Mouse (Mus musculus) hindbrain, embryonic 16.5 days (tissue): ENCODE data around the gene Msmp. TPM values are rescaled to one million over a fixed set of nuclear protein-coding genes. Genes with fewer than 3 reads are reported as not detected.

Experiments used
- ATAC-seq: fragments of 200-750 bp; cut with Nextera tagmentation; 2 replicates; pipeline ENCODE4 v1.8.0; 2017; ENCODE audit warnings: moderate TSS enrichment, moderate library complexity
- H3K27ac ChIP-seq: fragments of 300-500 bp; sonication (generic); 2 replicates; pipeline ENCODE4 v1.5.1; 2014; ENCODE audit warnings: low read depth, mild to moderate bottlenecking, control low read depth, low read length, moderate library complexity
- H3K27me3 ChIP-seq: fragments of 300-500 bp; sonication (generic); replicated peaks from 2 replicates; pipeline ENCODE4 v1.6.1; 2014; ENCODE audit warnings: low read length; ENCODE audit not compliant: control insufficient read depth, insufficient read depth
- H3K36me3 ChIP-seq: fragments of 300-500 bp; sonication (generic); 2 replicates; pipeline ENCODE4 v1.6.1; 2014; ENCODE audit warnings: mild to moderate bottlenecking, low read length, moderate library complexity, mixed read lengths; ENCODE audit not compliant: control insufficient read depth, insufficient read depth
- H3K4me1 ChIP-seq: fragments of 300-500 bp; sonication (generic); 2 replicates; pipeline ENCODE4 v1.6.1; 2014; ENCODE audit warnings: low read depth, low read length; ENCODE audit not compliant: control insufficient read depth, insufficient read depth
- H3K4me2 ChIP-seq: fragments of 300-500 bp; sonication (generic); 2 replicates; pipeline ENCODE4 v1.6.1; 2014; ENCODE audit warnings: mild to moderate bottlenecking, low read length, control low read depth, moderate library complexity
- H3K4me3 ChIP-seq: fragments of 300-500 bp; sonication (generic); 2 replicates; pipeline ENCODE4 v1.5.1; 2014; ENCODE audit warnings: mild to moderate bottlenecking, low read length, control low read depth, moderate library complexity
- H3K9ac ChIP-seq: fragments of 300-500 bp; sonication (generic); 2 replicates; pipeline ENCODE4 v1.6.1; 2014; ENCODE audit warnings: low read depth, mild to moderate bottlenecking, control low read depth, low read length, moderate library complexity
- H3K9me3 ChIP-seq: fragments of 300-500 bp; sonication (generic); 2 replicates; pipeline ENCODE4 v1.6.1; 2014; ENCODE audit warnings: mild to moderate bottlenecking, low read length, moderate library complexity; ENCODE audit not compliant: control insufficient read depth
- WGBS: fragments of 180-500 bp; shearing (Covaris S2); extraction: QIAGEN DNeasy Blood & Tissue Kit; methylation state at CpG from one replicate; pipeline ENCODE4 v1.1.7; 2014; 5-methylcytosine and 5-hydroxymethylcytosine counted together
- polyA plus RNA-seq: library from polyadenylated mRNA; unstranded; fragments of >200 nt; fragmentation: Nextera tagmentation; extraction: Ambion mirVana; gene quantifications from 2 replicates; pipeline ENCODE4 v1.2.1, GENCODE M21; 2015

The Msmp gene
- polyA plus RNA-seq, 1 experiment from 2014 or later = 0.71 TPM

- peaks cover 63% of the 10 kb centered on the region for H3K36me3 ChIP-seq
- H3K9me3 ChIP-seq = no peaks in the 10 kb centered on the region
- H3K4me2 ChIP-seq = no peak overlapping the region
- peaks cover 13% of the 10 kb centered on the region for H3K4me1 ChIP-seq
- no peak overlapping the region for H3K27ac ChIP-seq
- ATAC-seq = no peak
- H3K27me3 ChIP-seq = no peaks in the 10 kb centered on the region
- no peak overlapping the region for H3K9ac ChIP-seq
- 88% methylated on average over 9 of the region's 9 CpGs for WGBS
- no peak overlapping the region for H3K4me3 ChIP-seq
These were observed 17.2 kb downstream of the Msmp start for GRCm38 (mm10) chr4:43567140-43567539.

DNA sequence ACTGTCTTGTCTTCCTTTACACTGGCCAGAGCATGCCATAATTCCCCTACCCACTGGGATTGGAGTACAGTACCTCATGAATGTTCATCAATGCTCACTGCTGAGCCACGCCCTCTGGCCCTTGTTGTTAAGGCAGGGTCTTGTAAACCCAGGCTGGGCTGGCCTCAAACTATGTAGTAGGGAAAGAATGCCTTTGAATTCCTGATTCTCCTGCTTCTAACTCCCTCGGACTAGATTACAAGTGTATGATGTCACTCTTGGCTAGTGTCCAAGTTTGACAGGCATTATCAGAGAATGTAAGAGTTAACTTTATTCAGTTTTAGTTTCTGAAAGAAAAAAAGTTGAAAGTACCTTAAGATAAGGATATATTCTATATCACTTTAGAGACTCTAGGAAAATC is 20.1 kb downstream of the Msmp start:
- H3K4me2 ChIP-seq = no peak overlapping the region
- no peaks in the 10 kb centered on the region for H3K9me3 ChIP-seq

GRCm38 (mm10) chr4:43563601-43563875 is 20.8 kb downstream of the Msmp start:
- Histone ChIP-seq H3K4me1 (peaks cover 31% of the 10 kb centered on the region), H3K27me3 (no peaks in the 10 kb centered on the region), H3K4me3 (peak overlapping the region; percentile 72), H3K27ac (no peak overlapping the region), H3K9ac (peak overlapping the region; percentile 96), H3K36me3 (peaks cover 39% of the 10 kb centered on the region), H3K9me3 (no peaks in the 10 kb centered on the region), H3K4me2 (peak overlapping the region; percentile 95)
- WGBS = 85% methylated on average over 4 of the region's 4 CpGs
- no peak for ATAC-seq

More for the DNA sequence above, 20.1 kb downstream of the Msmp start:
- no peak for ATAC-seq
- Histone ChIP-seq H3K4me3 (no peak overlapping the region), H3K27me3 (no peaks in the 10 kb centered on the region), H3K27ac (no peak overlapping the region), H3K9ac (no peak overlapping the region), H3K36me3 (peaks cover 46% of the 10 kb centered on the region), H3K4me1 (peaks cover 28% of the 10 kb centered on the region)
- WGBS = 35% methylated on average over 2 of the region's 2 CpGs

- Histone ChIP-seq H3K9me3 (no peaks in the 10 kb centered on the region), H3K36me3 (peaks cover 34% of the 10 kb centered on the region), H3K4me2 (peak overlapping the region; percentile 95), H3K27me3 (no peaks in the 10 kb centered on the region), H3K4me1 (peaks cover 34% of the 10 kb centered on the region), H3K27ac (peak overlapping the region; percentile 98), H3K4me3 (peak overlapping the region; percentile 72), H3K9ac (peak overlapping the region; percentile 96)
- WGBS = 9% methylated on average over 22 of the region's 22 CpGs
- ATAC-seq = peak; percentile 37
These were observed 21.3 kb downstream of the Msmp start for GRCm38 (mm10) chr4:43562769-43563600.

DNA sequence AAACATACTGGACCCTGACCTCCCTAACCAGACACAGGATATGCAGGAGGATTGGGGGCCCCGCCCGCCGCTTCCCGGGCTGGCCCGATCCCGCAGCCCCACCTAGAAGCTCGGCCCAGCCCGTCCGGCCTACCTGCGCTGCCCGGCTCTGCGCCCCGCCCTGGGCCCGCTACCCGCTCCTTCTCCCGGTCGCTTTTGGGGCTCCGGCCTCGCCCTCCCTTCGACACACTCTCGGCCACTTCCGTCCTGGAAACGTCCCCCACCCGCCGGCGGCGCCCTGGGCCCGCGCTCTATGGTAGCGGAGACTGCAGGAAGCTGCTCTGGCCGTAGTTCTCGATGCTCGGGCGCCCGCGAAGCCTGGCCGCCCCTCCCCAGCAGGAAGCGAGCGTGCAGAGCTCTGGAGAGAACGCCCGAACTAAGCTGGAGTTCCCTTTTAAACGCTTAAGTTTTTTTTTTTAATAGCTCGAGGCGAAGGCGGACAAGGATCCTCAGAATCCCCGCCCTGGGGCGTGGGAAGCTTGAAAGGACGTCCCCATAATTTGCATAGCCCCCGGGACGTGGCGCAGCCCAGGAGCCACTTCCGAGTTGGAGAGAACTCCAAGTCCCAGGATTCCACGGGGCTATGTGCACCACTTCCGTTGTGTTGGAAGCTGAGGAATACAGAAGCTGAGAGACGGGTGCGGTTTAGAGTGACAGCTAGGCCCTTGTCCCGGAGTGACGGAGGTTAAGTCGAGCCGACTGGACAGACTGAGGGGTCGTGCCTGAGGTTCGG is 22.1 kb downstream of the Msmp start, which contains the start of the genes Creb3 and Tln1:
Creb3 (plus strand) TSS at position 336 of the 772 bp plus-strand sequence.
Tln1 (minus strand) TSS at position 695 of the 772 bp plus-strand sequence.
- peaks cover 34% of the 10 kb centered on the region for H3K4me1 ChIP-seq
- peak within 1 kb of the TSS; percentile 72 for H3K4me3 ChIP-seq
- peak within 1 kb of the TSS; percentile 98 for H3K27ac ChIP-seq
- H3K9me3 ChIP-seq = no peaks in the 10 kb centered on the region
- peak; percentile 97 for ATAC-seq
- peak within 1 kb of the TSS; percentile 95 for H3K4me2 ChIP-seq
- H3K36me3 ChIP-seq = peaks cover 27% of the 10 kb centered on the region
- no peaks in the 10 kb centered on the region for H3K27me3 ChIP-seq
- H3K9ac ChIP-seq = peak within 1 kb of the TSS; percentile 96
- WGBS = under 1% methylated on average over 56 of the region's 62 CpGs

- Histone ChIP-seq H3K36me3 (peaks cover 20% of the 10 kb centered on the region), H3K9ac (peak overlapping the region; percentile 96), H3K4me1 (peaks cover 34% of the 10 kb centered on the region), H3K9me3 (no peaks in the 10 kb centered on the region), H3K4me2 (peak overlapping the region; percentile 95), H3K27ac (peak overlapping the region; percentile 98), H3K27me3 (no peaks in the 10 kb centered on the region), H3K4me3 (peak overlapping the region; percentile 72)
- WGBS = 3% methylated on average over 16 of the region's 16 CpGs
- ATAC-seq = no peak
These were observed 22.8 kb downstream of the Msmp start for GRCm38 (mm10) chr4:43561436-43561996.

DNA sequence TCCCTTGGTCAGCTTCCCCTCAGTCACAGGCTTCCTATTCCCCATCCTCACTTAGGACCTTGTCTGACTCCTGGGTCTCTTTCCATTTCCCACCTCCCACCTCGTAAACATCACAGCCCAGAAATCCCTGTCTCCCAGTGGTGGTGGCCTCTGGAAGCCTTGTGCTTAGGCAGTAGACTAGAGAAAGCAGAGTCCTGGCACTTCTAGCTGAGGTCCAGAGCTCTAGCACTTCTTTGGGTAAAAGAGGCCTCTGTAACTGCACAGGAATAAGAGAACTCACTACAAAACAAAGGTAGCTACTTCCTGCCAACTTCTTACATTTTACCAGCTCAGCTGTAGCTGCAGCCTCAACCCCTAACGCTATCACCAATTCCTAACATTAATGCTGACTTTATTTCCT is 23.3 kb downstream of the Msmp start:
- H3K4me1 ChIP-seq = peaks cover 34% of the 10 kb centered on the region
- no peak for ATAC-seq
- no peaks in the 10 kb centered on the region for H3K27me3 ChIP-seq
- 40% methylated on average over 2 of the region's 2 CpGs for WGBS
- H3K9me3 ChIP-seq = no peaks in the 10 kb centered on the region
- peak overlapping the region; percentile 95 for H3K4me2 ChIP-seq
- H3K27ac ChIP-seq = no peak overlapping the region
- peak overlapping the region; percentile 96 for H3K9ac ChIP-seq
- peaks cover 15% of the 10 kb centered on the region for H3K36me3 ChIP-seq
- peak overlapping the region; percentile 72 for H3K4me3 ChIP-seq

DNA sequence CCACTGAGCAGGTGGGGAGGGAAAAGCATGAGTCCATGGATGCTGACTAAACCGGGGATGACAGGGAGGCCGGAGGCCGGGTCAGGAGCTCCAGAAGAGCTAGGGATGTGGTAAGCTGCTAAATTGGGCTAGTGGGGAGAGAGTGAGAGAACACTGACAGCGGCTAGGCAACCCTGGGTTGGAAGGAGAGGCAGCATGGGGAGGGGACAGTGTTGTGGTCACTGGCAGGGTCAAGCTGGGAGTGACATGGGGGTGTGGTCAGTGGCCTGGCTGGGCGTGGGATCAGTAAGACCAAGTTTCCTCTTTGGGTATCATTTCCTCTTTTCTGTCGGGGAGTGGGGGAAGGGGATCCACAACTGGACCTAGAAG is 24.1 kb downstream of the Msmp start:
- Histone ChIP-seq H3K27me3 (no peaks in the 10 kb centered on the region), H3K27ac (no peak overlapping the region), H3K9me3 (no peaks in the 10 kb centered on the region), H3K36me3 (peaks cover 8% of the 10 kb centered on the region), H3K9ac (peak overlapping the region; percentile 96; the same call in 1 of the 2 replicates), H3K4me1 (peaks cover 34% of the 10 kb centered on the region), H3K4me3 (no peak overlapping the region), H3K4me2 (peak overlapping the region; percentile 95)
- no peak for ATAC-seq
- 51% methylated on average over 6 of the region's 6 CpGs for WGBS
